Mouse (Mus musculus) hindbrain, embryonic 16.5 days (tissue): ENCODE measurements at regions not wholly inside any gene's neighbourhood (a gene's known extent, or its start where the extent isn't known, plus 50 kb on each side); places are given as distances from the start of the nearest gene placed in this dataset.
"Not testable (repeated sequence)": the region's sequence is repeated elsewhere in the genome, so short reads cannot be mapped to it uniquely, and the experiment has no call there.

Experiments used
- ATAC-seq: fragments of 200-750 bp; cut with Nextera tagmentation; 2 replicates; pipeline ENCODE4 v1.8.0; 2017; ENCODE audit warnings: moderate TSS enrichment, moderate library complexity
- H3K27ac ChIP-seq: fragments of 300-500 bp; sonication (generic); 2 replicates; pipeline ENCODE4 v1.5.1; 2014; ENCODE audit warnings: low read depth, mild to moderate bottlenecking, control low read depth, low read length, moderate library complexity
- H3K27me3 ChIP-seq: fragments of 300-500 bp; sonication (generic); replicated peaks from 2 replicates; pipeline ENCODE4 v1.6.1; 2014; ENCODE audit warnings: low read length; ENCODE audit not compliant: control insufficient read depth, insufficient read depth
- H3K36me3 ChIP-seq: fragments of 300-500 bp; sonication (generic); 2 replicates; pipeline ENCODE4 v1.6.1; 2014; ENCODE audit warnings: mild to moderate bottlenecking, low read length, moderate library complexity, mixed read lengths; ENCODE audit not compliant: control insufficient read depth, insufficient read depth
- H3K4me1 ChIP-seq: fragments of 300-500 bp; sonication (generic); 2 replicates; pipeline ENCODE4 v1.6.1; 2014; ENCODE audit warnings: low read depth, low read length; ENCODE audit not compliant: control insufficient read depth, insufficient read depth
- H3K4me2 ChIP-seq: fragments of 300-500 bp; sonication (generic); 2 replicates; pipeline ENCODE4 v1.6.1; 2014; ENCODE audit warnings: mild to moderate bottlenecking, low read length, control low read depth, moderate library complexity
- H3K4me3 ChIP-seq: fragments of 300-500 bp; sonication (generic); 2 replicates; pipeline ENCODE4 v1.5.1; 2014; ENCODE audit warnings: mild to moderate bottlenecking, low read length, control low read depth, moderate library complexity
- H3K9ac ChIP-seq: fragments of 300-500 bp; sonication (generic); 2 replicates; pipeline ENCODE4 v1.6.1; 2014; ENCODE audit warnings: low read depth, mild to moderate bottlenecking, control low read depth, low read length, moderate library complexity
- H3K9me3 ChIP-seq: fragments of 300-500 bp; sonication (generic); 2 replicates; pipeline ENCODE4 v1.6.1; 2014; ENCODE audit warnings: mild to moderate bottlenecking, low read length, moderate library complexity; ENCODE audit not compliant: control insufficient read depth
- WGBS: fragments of 180-500 bp; shearing (Covaris S2); extraction: QIAGEN DNeasy Blood & Tissue Kit; methylation state at CpG from one replicate; pipeline ENCODE4 v1.1.7; 2014; 5-methylcytosine and 5-hydroxymethylcytosine counted together

- Histone ChIP-seq H3K4me3 (no peak overlapping the region), H3K36me3 (no peaks in the 10 kb centered on the region), H3K4me1 (no peaks in the 10 kb centered on the region), H3K27me3 (no peaks in the 10 kb centered on the region), H3K9ac (no peak overlapping the region), H3K27ac (no peak overlapping the region), H3K4me2 (no peak overlapping the region), H3K9me3 (no peaks in the 10 kb centered on the region)
- 94% methylated on average over 1 of the region's 1 CpGs for WGBS
- no peak for ATAC-seq
Measured at GRCm38 (mm10) chr13:18651658-18652057, 65.4 kb upstream of the Vps41 start.

DNA sequence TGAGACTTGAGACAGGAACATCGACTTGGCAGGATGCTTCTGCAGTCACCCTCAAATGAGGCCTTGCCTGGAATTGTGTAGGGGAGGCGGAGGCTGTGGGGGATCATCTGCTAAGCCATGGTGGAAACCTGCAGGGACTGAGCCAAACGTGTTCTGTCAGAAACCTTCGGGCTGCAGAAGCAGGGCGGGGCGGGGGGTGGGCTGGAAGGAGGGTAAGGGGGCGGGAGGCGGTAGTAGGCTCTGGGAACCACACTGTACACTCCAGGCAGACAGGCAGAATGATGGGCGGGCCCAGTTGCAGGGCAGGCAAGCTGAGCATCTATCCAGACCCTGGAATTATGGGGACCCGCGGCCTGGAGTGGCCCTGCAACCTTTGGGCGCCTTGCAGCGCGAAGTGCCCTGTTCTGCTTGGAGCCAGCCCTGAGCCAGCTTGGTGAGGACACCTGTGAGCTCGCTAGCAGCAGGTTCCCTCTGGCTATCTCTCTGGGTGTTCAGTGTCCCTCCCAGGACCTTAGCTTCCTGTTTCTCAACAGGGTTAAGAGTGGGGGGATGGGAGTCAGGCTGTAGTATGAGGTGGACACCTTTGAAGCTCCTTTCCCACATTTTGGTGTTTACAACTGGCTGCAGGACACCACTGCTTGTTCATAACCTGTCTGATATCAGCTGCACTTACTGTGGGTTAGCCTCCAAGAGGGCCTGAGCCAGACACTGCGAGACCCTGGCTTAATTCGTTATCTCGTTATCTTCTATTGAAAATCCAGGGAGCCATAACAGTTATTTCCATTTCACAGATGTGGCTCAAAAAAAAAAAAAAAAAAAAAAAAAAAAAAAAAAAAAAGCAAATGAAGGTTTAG lies 102.1 kb upstream of the Vps41 start:
- ATAC-seq = peak; percentile 71
- H3K4me1 ChIP-seq = peaks cover 3% of the 10 kb centered on the region; the same call in 1 of the 2 replicates
- H3K4me3 ChIP-seq = no peak overlapping the region
- WGBS = 27% methylated on average over 16 of the region's 18 CpGs
- peak overlapping the region; percentile 22; the same call in 1 of the 2 replicates for H3K4me2 ChIP-seq
- no peaks in the 10 kb centered on the region for H3K36me3 ChIP-seq
- H3K9ac ChIP-seq = no peak overlapping the region
- H3K27ac ChIP-seq = no peak overlapping the region
- no peaks in the 10 kb centered on the region for H3K9me3 ChIP-seq
- H3K27me3 ChIP-seq = no peaks in the 10 kb centered on the region

- no peaks in the 10 kb centered on the region for H3K36me3 ChIP-seq
- peaks cover 4% of the 10 kb centered on the region for H3K4me1 ChIP-seq
- H3K27ac ChIP-seq = no peak overlapping the region
- 31% methylated on average over 19 of the region's 19 CpGs for WGBS
- peak overlapping the region; percentile 42 for H3K4me2 ChIP-seq
- no peak overlapping the region for H3K9ac ChIP-seq
- H3K4me3 ChIP-seq = peak overlapping the region; percentile 5; the same call in 1 of the 2 replicates
- peak; percentile 54 for ATAC-seq
- H3K9me3 ChIP-seq = no peaks in the 10 kb centered on the region
- H3K27me3 ChIP-seq = no peaks in the 10 kb centered on the region
Measured at GRCm38 (mm10) chr13:18580718-18581550, 136.2 kb upstream of the Vps41 start.

DNA sequence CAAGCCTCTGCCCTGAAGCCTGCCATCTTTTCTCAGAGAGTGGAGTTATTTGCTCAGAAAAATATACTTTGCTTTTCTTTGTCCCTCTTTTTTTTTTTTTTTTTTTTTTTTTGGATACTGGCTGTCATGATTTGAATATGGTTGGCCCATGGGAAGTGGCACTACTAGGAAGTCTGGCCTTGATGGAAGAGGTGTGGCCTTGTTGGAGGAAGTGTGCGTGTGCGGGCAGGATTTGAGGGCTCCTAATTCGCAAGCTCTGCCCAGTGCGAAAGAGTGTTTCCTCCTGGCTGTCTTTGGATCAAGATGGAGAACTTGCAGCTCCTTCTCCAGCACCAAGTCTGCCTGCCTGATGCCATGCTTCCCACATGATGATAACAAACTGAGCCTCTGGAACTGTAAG lies 141.1 kb upstream of the Vps41 start:
- H3K9ac ChIP-seq = no peak overlapping the region
- no peak for ATAC-seq
- H3K4me1 ChIP-seq = peaks cover 2% of the 10 kb centered on the region
- no peak overlapping the region for H3K4me3 ChIP-seq
- H3K27ac ChIP-seq = no peak overlapping the region
- no peaks in the 10 kb centered on the region for H3K27me3 ChIP-seq
- no peaks in the 10 kb centered on the region for H3K36me3 ChIP-seq
- no peak overlapping the region for H3K4me2 ChIP-seq
- no peaks in the 10 kb centered on the region for H3K9me3 ChIP-seq
- WGBS = 79% methylated on average over 4 of the region's 4 CpGs

DNA sequence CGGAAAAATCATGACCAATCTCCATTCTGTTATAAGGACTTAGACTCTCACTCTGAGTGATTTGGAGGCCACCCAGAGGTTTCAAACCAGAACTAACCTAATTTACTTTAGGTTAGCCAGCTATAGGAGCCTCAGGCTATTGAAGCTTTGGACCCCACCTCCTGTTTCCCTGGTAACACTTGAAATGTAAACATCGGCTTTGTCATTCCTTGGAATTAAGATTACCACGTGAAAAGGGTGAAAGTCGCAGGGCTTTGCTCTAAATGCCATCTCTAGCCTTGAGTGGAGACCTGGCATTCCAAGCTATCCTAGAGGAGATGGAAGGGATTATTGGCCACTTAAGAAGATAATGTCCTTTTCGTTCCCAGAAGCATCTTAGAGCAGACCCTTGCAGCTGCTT lies 141.5 kb upstream of the Vps41 start:
- no peaks in the 10 kb centered on the region for H3K4me1 ChIP-seq
- H3K36me3 ChIP-seq = no peaks in the 10 kb centered on the region
- 11% methylated on average over 5 of the region's 5 CpGs for WGBS
- no peaks in the 10 kb centered on the region for H3K9me3 ChIP-seq
- H3K9ac ChIP-seq = no peak overlapping the region
- no peaks in the 10 kb centered on the region for H3K27me3 ChIP-seq
- no peak overlapping the region for H3K4me2 ChIP-seq
- H3K27ac ChIP-seq = no peak overlapping the region
- H3K4me3 ChIP-seq = no peak overlapping the region
- no peak for ATAC-seq

DNA sequence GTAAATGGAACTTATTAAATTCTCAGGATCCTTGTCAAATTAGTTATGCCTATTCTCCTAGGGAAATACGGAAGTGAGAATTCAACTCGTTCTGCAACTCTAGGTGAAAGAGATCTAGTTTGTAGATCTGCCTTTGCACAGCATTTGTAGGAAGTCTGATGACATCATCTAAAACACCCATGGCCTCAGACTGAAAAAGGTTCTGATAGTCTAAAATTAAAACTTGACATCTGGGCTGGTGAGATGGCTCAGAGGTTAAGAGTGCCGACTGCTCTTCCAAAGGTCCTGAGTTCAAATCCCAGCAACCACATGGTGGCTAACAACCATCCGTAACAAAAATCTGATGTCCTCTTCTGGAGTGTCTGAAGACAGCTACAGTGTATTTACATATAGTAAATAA lies 144.5 kb upstream of the Pou6f2 start:
- 90% methylated on average over 4 of the region's 4 CpGs for WGBS
- not testable (repeated sequence) for H3K9ac ChIP-seq, H3K4me2 ChIP-seq, H3K27ac ChIP-seq, H3K27me3 ChIP-seq, ATAC-seq, H3K4me3 ChIP-seq, H3K36me3 ChIP-seq, H3K4me1 ChIP-seq, H3K9me3 ChIP-seq

DNA sequence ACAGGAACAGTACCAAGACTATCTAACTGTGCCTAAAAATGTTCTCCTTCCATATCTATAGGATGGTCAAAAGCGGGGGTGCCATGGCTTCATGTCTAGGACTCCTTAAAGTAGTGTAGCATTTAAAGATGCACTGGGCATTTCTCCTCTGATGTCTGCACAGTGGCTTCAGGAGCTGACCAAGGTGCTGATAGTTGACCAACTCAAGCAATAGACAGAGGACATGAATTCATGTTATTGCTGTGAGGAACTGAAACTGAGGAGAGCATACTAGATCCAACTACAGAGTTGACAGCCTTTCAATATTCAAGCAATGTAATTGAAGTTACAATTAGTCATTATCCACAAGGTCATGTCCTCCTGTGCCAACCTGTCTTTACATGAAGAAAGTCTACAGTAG lies 133.0 kb upstream of the Pou6f2 start:
- H3K9ac ChIP-seq = no peak overlapping the region
- H3K27ac ChIP-seq = no peak overlapping the region
- H3K4me2 ChIP-seq = no peak overlapping the region
- no peaks in the 10 kb centered on the region for H3K9me3 ChIP-seq
- H3K36me3 ChIP-seq = no peaks in the 10 kb centered on the region
- no peak overlapping the region for H3K4me3 ChIP-seq
- 64% methylated on average over 1 of the region's 1 CpGs for WGBS
- H3K4me1 ChIP-seq = no peaks in the 10 kb centered on the region
- no peak for ATAC-seq
- H3K27me3 ChIP-seq = no peaks in the 10 kb centered on the region

GRCm38 (mm10) chr13:18498159-18498558 lies 100.7 kb upstream of the Pou6f2 start:
- Histone ChIP-seq H3K27ac (no peak overlapping the region), H3K9ac (no peak overlapping the region), H3K27me3 (no peaks in the 10 kb centered on the region), H3K4me2 (peak overlapping the region; percentile 41), H3K36me3 (no peaks in the 10 kb centered on the region), H3K4me1 (peaks cover 5% of the 10 kb centered on the region; the same call in 1 of the 2 replicates), H3K4me3 (peak overlapping the region; percentile 5), H3K9me3 (no peaks in the 10 kb centered on the region)
- 10% methylated on average over 4 of the region's 4 CpGs for WGBS
- no peak for ATAC-seq

DNA sequence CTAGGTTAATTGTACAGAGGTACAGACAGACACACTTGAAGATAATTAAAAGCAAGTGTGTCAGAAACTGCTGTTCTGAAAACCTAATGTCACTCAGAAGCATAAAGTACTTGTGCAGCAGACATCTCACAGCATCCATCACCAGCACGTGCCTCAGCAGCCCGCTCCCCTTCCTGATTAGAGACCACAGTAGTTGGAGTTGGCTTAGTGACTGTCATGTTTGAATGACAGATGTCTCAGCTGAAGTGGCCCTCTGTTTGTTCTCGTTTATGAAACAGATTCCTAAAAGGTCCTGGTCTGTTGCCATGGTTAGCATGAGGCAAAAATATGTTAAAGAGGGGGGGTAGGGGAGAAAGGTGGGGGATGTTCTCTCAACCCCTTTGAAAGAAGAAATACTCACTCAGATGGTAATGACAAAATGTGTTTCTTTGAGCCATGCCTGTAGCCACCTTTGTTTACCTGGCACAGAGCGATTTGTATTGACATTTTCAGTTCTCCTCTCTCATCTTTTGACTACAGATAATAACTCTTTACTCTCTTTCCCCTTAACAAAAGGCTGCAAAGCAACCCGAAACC lies 100.2 kb upstream of the Pou6f2 start:
- no peaks in the 10 kb centered on the region for H3K36me3 ChIP-seq
- WGBS = 8% methylated on average over 5 of the region's 5 CpGs
- no peak overlapping the region for H3K9ac ChIP-seq
- ATAC-seq = peak; percentile 37; the same call in 1 of the 2 replicates
- no peaks in the 10 kb centered on the region for H3K27me3 ChIP-seq
- peak overlapping the region; percentile 41 for H3K4me2 ChIP-seq
- H3K4me3 ChIP-seq = peak overlapping the region; percentile 5
- peaks cover 5% of the 10 kb centered on the region; the same call in 1 of the 2 replicates for H3K4me1 ChIP-seq
- H3K9me3 ChIP-seq = no peaks in the 10 kb centered on the region
- H3K27ac ChIP-seq = no peak overlapping the region
